Mouse (Mus musculus): ENCODE results near the gene Lrrc1. TPM values are rescaled to one million over a fixed set of nuclear protein-coding genes. Genes with fewer than 3 reads are reported as not detected.

Lrrc1 gene
- polyA plus RNA-seq, 3 experiments from 2014 or later, result 2.3 to 4.3 (median 2.4) TPM

DNA sequence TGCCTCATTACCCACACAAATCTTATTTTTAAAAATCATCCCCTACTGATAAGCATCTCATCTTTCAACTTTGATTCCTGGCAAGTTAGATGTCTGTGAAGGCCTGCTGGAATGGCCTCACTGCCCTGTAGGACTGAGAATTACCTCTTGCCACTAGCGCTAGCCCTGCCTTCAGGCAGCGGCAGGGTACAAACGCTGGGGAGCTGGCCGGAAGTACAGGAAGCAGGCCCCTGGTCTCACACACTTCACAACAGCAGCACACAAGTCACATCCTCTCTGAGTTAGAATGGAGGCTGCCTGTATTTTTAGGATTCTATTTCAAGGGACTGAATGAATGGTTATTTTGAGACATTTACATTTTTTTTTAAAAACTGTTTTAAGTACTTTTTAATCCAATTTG lies 81.5 kb downstream of the Lrrc1 start:
- no peak for ATAC-seq

DNA sequence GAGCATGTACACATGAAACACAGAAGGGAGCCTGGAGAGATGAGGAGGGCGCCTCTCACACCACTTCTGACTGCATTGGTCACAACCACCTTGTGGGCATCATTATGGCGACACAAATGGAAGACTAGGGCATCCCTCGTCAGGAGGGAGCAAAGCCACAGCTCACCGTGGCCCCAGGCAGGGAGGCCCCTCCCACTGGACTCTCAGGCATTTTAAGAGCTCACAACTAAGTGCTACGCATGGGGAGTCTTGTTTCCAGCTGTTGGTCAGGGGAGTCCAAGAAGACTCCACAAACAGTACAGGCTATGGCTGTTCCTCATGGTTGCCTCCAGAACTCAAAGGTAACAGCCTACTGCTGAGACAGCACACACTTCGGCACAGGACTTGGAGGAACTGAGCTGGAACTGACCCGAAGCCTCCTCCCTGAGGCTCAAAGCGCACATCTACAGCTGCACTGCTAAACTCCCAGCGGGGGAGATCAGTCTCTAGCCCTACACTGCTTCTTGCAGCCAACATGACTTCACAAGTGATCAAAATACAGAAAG lies 83.2 kb downstream of the Lrrc1 start:
- no peak for ATAC-seq

DNA sequence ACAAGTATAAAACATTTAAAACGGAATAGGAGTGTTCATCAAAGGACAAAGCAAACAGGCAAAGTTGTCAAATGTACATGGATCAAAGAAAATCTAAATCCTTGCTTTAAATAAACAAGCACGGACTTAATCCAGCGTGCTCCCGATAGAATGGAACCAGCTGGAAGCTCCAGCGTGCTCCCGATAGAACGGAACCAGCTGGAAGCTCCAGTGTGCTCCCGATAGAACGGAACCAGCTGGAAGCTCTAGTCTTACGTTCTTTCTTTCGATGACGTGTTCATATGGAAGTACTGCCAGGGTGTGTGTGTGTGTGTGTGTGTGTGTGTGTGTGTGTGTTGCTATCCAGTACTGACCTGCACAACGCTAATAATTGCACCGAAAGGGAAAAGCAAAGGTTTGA lies 84.3 kb downstream of the Lrrc1 start:
- no peak for ATAC-seq

- ATAC-seq, result no peak
Measured at GRCm38 (mm10) chr9:77459365-77459764, 85.3 kb downstream of the Lrrc1 start.

DNA sequence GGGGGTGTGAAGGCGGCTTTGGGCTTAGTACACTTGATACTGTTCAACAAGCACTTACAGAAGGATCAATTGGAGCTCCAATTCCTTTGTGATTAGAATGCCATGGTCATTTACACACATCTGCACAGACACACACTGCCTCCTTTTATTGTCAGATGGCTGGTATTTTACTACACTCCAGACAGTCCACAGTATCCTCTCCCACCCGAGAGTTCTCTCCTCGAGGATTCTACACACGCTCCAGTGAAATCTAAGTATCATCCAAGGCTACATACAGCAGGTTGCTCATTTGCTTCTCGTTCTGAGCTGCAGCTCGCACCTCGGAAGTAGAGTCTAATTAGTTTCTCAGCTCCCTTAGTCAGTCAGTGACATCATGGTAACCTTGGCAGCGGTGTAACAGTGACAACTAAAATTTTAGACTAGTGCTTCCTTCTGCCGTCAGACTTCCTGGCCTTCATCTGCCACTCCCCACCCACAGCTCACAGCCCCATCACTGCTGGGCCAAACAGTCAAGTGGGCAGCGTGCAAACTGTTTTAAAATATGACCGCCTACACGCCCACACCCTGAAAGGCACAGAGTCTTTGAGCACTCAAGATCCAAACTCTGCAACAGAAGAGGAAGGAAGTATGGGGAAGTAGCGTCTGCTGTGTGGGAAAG lies 88.4 kb downstream of the Lrrc1 start:
- ATAC-seq, result no peak

GRCm38 (mm10) chr9:77455439-77456168 lies 89.1 kb downstream of the Lrrc1 start:
- no peak for ATAC-seq

- no peak for ATAC-seq
Measured at GRCm38 (mm10) chr9:77452046-77452807, 92.4 kb downstream of the Lrrc1 start.

GRCm38 (mm10) chr9:77450447-77450846 lies 94.2 kb downstream of the Lrrc1 start:
- no peak for ATAC-seq

GRCm38 (mm10) chr9:77444876-77445275 lies 99.8 kb downstream of the Lrrc1 start:
- no peak for ATAC-seq

DNA sequence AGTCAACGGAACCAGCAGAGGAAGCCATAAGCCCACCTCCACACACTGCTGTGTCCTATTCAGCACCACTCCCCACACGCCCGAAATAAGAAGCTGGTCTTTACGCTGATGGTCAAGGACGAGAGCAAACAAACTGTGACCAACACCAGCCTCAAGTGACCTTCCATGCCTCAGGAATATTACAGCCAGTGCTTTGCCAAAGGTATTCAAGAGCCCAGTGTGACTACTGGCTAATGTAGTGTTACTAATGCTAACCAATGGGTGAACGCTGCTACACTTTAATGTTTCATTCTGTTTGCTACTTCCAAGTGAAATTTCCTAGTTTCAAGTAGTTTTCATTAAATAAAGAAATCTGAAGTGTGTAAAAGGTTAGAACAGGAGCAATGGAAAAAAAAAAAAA lies 105.3 kb downstream of the Lrrc1 start:
- no peak for ATAC-seq

GRCm38 (mm10) chr9:77438836-77439271 lies 105.8 kb downstream of the Lrrc1 start:
- ATAC-seq, result no peak

- ATAC-seq, result no peak
Measured at GRCm38 (mm10) chr9:77437131-77437530, 107.5 kb downstream of the Lrrc1 start.

DNA sequence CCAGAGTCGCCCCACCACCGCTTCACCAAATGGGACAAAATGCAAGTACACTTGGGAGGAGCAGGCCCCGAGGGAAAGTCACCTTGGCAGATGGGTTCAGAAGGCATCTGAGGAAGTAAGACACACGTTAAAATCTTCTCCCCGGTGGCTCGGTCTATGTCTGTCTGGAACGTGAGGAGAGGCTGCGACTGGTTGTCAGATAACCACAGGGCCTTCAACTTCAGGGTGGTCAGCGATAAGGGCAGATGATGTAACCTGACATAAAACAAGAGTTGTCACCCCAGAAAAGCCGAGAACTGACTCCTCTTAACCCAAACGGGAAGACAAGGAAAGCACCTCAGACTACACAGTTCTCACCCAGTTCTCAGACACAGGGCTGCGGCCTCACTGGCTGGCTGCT lies 109.7 kb downstream of the Lrrc1 start:
- ATAC-seq, result no peak

DNA sequence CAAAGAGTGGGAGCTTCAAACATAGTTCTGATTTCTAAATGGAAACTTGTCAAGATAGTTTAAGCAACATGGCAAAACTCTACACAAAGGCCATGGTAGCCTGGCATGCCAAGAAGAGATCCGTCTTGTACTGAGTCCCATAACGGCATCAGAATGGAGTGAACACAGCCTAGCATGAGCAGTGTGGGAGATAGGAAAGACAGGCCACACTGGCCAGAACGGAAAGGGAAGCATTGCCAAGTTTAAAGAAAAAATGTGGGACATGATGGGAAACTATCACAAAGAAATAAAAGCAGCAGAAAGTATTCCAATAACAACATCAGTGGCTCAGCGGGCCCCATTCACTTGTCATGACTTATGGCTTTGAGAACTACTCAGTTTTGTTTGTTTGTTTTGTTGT lies 111.2 kb downstream of the Lrrc1 start:
- ATAC-seq, result no peak

DNA sequence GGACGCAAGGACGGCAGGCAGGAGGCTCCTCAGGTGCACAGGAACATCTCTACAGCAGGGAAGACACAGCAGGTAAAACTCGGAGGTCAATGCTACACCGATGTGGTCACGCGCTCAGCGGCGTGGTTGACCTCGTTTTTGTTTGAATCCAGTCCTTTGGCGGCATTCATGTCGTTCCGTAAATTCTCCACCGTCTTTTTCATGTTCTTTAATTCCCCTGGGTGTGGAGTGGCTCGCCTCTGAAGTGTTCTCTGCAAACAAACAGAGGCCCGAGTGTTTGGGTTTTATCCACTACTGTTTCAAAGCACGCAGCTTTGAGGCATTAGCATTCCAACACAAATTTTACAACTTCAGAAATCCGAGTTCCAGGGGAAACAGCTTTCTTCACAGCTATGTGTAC lies 112.6 kb downstream of the Lrrc1 start:
- no peak for ATAC-seq

- peak; percentile 43 for ATAC-seq
Measured at GRCm38 (mm10) chr9:77430413-77431087, 114.1 kb downstream of the Lrrc1 start.

- ATAC-seq, result no peak
Measured at GRCm38 (mm10) chr9:77429230-77430015, 115.2 kb downstream of the Lrrc1 start.

DNA sequence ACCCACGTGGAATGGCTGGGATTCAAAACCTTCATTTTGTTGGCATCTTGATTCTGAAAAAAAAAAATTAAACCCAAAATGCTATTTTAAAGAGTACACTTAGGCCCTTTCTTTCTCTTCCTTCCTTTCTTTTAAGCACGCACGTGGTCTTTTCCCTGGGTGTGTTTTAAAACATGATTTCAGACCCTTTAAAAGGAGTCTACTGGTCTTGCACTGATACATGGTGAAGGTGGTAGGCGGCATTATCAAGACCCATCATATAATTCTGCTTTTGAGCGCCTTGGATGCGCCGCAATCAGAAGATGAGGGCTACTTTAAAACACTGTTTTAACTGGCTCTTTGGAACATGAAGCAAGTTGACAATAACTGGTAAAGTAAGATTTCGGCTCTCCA lies 115.9 kb downstream of the Lrrc1 start:
- no peak for ATAC-seq

DNA sequence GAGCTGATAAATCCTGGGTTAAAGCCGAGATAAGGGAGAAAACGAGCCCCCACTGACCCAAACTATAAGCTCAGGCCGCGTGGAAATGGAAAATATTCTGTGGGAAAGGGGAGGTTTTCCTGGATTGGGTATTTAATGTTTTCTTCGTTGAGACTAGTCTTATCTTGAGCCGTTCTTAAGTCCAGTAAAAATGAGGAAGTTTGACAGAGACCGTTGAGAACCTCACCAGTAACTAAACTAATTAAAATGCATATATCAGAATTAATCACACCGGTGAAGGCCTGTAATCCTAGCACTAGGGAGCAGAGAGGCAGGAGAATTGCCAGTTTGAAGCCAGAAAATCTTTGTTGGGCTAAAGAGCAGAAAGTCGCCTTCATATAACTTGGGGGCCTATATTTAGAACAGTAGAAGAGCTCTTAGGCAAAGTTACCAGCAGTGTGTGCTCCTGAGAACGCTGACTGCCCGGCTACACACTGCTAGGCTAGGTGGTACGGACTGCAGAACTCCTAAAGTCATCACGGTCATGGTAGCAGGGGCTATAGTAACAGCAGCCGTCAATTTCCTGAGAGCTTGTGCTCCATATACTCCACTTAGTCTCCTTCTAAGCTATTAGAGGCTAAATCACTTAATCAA lies 116.4 kb downstream of the Lrrc1 start:
- ATAC-seq, result no peak

DNA sequence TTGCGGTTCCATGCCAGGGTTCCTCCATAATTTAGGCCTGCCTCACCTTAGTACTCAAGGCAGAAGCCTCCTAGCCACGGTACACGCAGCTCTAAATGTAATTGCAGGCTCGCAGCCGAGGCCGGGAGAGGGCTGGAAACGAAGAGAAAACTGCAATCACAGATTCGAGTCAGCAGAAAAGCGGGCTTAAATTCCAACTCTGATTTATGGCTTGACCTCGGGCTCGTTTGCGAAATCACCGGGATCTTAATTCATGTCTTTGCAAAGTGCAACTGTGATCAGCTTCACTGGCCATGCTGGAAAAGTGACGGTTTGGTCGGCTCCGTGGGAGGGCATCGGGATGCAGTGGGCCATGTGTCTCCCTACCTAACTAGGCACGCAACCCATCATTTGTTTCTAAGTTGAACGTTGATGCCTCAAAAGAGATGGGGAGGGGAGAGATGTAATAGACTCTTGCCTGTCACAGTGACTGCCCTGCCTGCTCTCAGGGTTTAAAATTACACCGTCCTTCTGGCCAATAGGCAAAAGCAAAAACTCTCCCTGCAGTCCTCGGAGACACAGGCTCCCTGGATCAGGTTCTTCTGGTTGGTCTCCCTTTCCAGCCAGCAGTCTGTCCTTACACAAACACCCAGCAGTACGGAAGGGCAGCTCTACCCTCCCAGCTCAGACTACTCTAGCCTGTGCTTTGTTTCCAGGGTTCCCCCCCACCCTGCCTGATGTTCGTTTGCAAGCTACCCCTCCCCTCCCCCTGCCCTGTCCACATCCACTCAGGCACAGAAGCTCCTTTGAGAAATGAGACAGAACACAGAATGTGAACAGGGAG lies 117.2 kb downstream of the Lrrc1 start:
- no peak for ATAC-seq

- ATAC-seq, result no peak
Measured at GRCm38 (mm10) chr9:77426110-77426509, 118.6 kb downstream of the Lrrc1 start.

All from inflammation-experienced regulatory T-cells, adult 6 months (primary cell).